Mouse (Mus musculus): Measurements from ENCODE around the gene Gm20741. TPM values are rescaled to one million over a fixed set of nuclear protein-coding genes. Genes with fewer than 3 reads are reported as not detected.

Gm20741 gene
- total RNA-seq (2012; rRNA removed) (not detected in 2 replicates), total RNA-seq (2014; rRNA removed) (not detected in 2 replicates), polyA plus RNA-seq (2012; ENCODE audit: insufficient read length, low read depth) (not detected in 2 replicates)

GRCm38 (mm10) chr16:88811827-88812226 lies at the start of gene Gm20741:
Gene Gm20741 (minus strand): TSS chr16:88812220.
- Histone ChIP-seq H3K79me2 (replicated peaks; ENCODE audit: control insufficient read depth, extremely low read depth, insufficient read depth, poor library complexity, severe bottlenecking) (no peaks in the 10 kb centered on the region), H3K27me3 (replicated peaks) (no peaks in the 10 kb centered on the region), H3K9ac (ENCODE audit: insufficient read depth, low read depth) (no peak within 1 kb of the TSS), H3K9me3 (replicated peaks; ENCODE audit: low read length) (peaks cover 56% of the 10 kb centered on the region), H3K36me3 (replicated peaks in 1 of 2; ENCODE audit: control insufficient read depth in 1 of 2, insufficient read depth in 1 of 2, low read length in 1 of 2) (no peaks in the 10 kb centered on the region), H3K4me1 (ENCODE audit: control insufficient read depth in 1 of 2, insufficient read depth in 2 of 2) (no peaks in the 10 kb centered on the region), H3K4me3 (replicated peaks in 1 of 3; ENCODE audit: low read depth in 2 of 3, low read length in 2 of 3, poor library complexity in 1 of 3) (no peak within 1 kb of the TSS), H3K27ac (ENCODE audit: insufficient read depth, low read depth) (no peak within 1 kb of the TSS), H3K4me2 (ENCODE audit: insufficient read depth, low read depth, poor library complexity, severe bottlenecking) (no peak within 1 kb of the TSS)
- dilution Hi-C loops (cut with MboI; ENCODE audit: extremely low pct_ligation_motif_present, extremely low pct_unique_long_range_greater_than_20kb, low sequenced_read_pairs) (no loop called here), in situ Hi-C loops (cut with MboI; ENCODE audit: low pct_ligation_motif_present, low pct_unique_long_range_greater_than_20kb, low sequenced_read_pairs) (no loop called here)
- TF ChIP-seq CHD1 (IDR thresholded peaks at IDR 0.05; ENCODE audit: low read depth, low read length) (no peak), MAFK (IDR thresholded peaks at IDR 0.05; ENCODE audit: insufficient replicate concordance, low read length) (no peak), HCFC1 (IDR thresholded peaks at IDR 0.05; ENCODE audit: low read depth, low read length) (no peak), CTCF (conservative IDR thresholded peaks at IDR 0.05 in 1 of 2, IDR thresholded peaks at IDR 0.05 in 1 of 2; ENCODE audit: low read depth in 2 of 2, low read length in 2 of 2) (no peak), ZNF384 (IDR thresholded peaks at IDR 0.05; ENCODE audit: low read depth, low read length) (no peak), POLR2AphosphoS2 (IDR thresholded peaks at IDR 0.05; ENCODE audit: low read depth, low read length) (no peak), USF2 (conservative IDR thresholded peaks at IDR 0.05; ENCODE audit: low read depth, low read length) (no peak), CHD2 (IDR thresholded peaks at IDR 0.05; ENCODE audit: low read length) (no peak), MAX (IDR thresholded peaks at IDR 0.05; ENCODE audit: low read length) (no peak), SMC3 (IDR thresholded peaks at IDR 0.05; ENCODE audit: low read depth, low read length) (no peak), POLR2A (IDR thresholded peaks at IDR 0.05; ENCODE audit: low read depth, low read length) (no peak), ZC3H11A (IDR thresholded peaks at IDR 0.05; ENCODE audit: low read depth, low read length) (no peak), ZMIZ1 (IDR thresholded peaks at IDR 0.05; ENCODE audit: low read depth, low read length) (no peak), ETS1 (conservative IDR thresholded peaks at IDR 0.05; ENCODE audit: low read depth, low read length) (no peak)
- DNase-seq (ENCODE audit: extremely low read depth) = no peak

DNA sequence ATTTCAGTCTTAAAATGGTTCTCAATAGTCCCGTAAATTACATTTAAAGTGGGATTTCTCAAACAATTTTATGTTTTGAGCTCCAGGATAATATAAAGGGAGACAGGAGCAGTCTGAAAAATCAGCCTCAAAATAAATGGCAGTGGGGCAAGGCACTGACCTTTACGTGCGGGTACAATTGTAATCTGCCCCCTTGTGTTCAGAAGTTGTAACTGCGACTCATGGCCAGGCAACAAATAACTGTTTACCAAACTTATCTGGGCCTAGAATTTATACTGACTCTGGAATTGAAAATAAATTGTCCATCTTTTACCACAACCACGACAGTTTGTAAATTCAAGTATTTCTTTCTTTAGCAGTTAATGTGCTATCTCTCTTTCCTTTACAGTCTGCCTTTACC lies 39.4 kb upstream of the Gm20741 start:
- in situ Hi-C loops (cut with MboI; ENCODE audit: low pct_ligation_motif_present, low pct_unique_long_range_greater_than_20kb, low sequenced_read_pairs) (no loop called here), dilution Hi-C loops (cut with MboI; ENCODE audit: extremely low pct_ligation_motif_present, extremely low pct_unique_long_range_greater_than_20kb, low sequenced_read_pairs) (no loop called here)
- Histone ChIP-seq H3K27ac (ENCODE audit: insufficient read depth, low read depth) (no peak overlapping the region), H3K4me1 (ENCODE audit: control insufficient read depth in 1 of 2, insufficient read depth in 2 of 2) (no peaks in the 10 kb centered on the region), H3K9ac (ENCODE audit: insufficient read depth, low read depth) (no peak overlapping the region), H3K27me3 (replicated peaks) (no peaks in the 10 kb centered on the region), H3K79me2 (replicated peaks; ENCODE audit: control insufficient read depth, extremely low read depth, insufficient read depth, poor library complexity, severe bottlenecking) (no peaks in the 10 kb centered on the region), H3K4me2 (ENCODE audit: insufficient read depth, low read depth, poor library complexity, severe bottlenecking) (no peak overlapping the region), H3K36me3 (replicated peaks in 1 of 2; ENCODE audit: control insufficient read depth in 1 of 2, insufficient read depth in 1 of 2, low read length in 1 of 2) (no peaks in the 10 kb centered on the region), H3K4me3 (replicated peaks in 1 of 3; ENCODE audit: low read depth in 2 of 3, low read length in 2 of 3, poor library complexity in 1 of 3) (no peak overlapping the region), H3K9me3 (replicated peaks; ENCODE audit: low read length) (peaks cover 54% of the 10 kb centered on the region)
- no peak for TF ChIP-seq MAZ (IDR thresholded peaks at IDR 0.05; ENCODE audit: low read depth, low read length)
- TF ChIP-seq CTCF (conservative IDR thresholded peaks at IDR 0.05 in 1 of 2, IDR thresholded peaks at IDR 0.05 in 1 of 2; ENCODE audit: low read depth in 2 of 2, low read length in 2 of 2) = peak; percentile 24 to 49; a peak in 2 of 4 replicates
- no peak for TF ChIP-seq MXI1 (IDR thresholded peaks at IDR 0.05; ENCODE audit: low read depth, low read length)
- peak; percentile 7 for TF ChIP-seq RAD21 (IDR thresholded peaks at IDR 0.05; ENCODE audit: low read depth, low read length)
- TF ChIP-seq USF1 (IDR thresholded peaks at IDR 0.05; ENCODE audit: low read depth, low read length) = no peak
- peak; percentile 16; the same call in 1 of the 2 replicates for TF ChIP-seq SMC3 (IDR thresholded peaks at IDR 0.05; ENCODE audit: low read depth, low read length)
- no peak for TF ChIP-seq NELFE (IDR thresholded peaks at IDR 0.05; ENCODE audit: low read depth, low read length)
- no peak for TF ChIP-seq JUND (conservative IDR thresholded peaks at IDR 0.05; ENCODE audit: low read depth, low read length)
- no peak for TF ChIP-seq IRF4 (IDR thresholded peaks at IDR 0.05; ENCODE audit: low read depth, low read length)
- DNase-seq (ENCODE audit: extremely low read depth) = no peak
